Mouse (Mus musculus) cerebellum, postnatal 14 days (tissue): ENCODE measurements around the gene Nob1.

ENCODE experiments used
- DNase-seq, 2 experiments: peaks; one replicate each; pipeline ENCODE4 v3.0.0; 2021; ENCODE audit warnings: mixed read lengths in 2 of 2

The Nob1 gene

DNA sequence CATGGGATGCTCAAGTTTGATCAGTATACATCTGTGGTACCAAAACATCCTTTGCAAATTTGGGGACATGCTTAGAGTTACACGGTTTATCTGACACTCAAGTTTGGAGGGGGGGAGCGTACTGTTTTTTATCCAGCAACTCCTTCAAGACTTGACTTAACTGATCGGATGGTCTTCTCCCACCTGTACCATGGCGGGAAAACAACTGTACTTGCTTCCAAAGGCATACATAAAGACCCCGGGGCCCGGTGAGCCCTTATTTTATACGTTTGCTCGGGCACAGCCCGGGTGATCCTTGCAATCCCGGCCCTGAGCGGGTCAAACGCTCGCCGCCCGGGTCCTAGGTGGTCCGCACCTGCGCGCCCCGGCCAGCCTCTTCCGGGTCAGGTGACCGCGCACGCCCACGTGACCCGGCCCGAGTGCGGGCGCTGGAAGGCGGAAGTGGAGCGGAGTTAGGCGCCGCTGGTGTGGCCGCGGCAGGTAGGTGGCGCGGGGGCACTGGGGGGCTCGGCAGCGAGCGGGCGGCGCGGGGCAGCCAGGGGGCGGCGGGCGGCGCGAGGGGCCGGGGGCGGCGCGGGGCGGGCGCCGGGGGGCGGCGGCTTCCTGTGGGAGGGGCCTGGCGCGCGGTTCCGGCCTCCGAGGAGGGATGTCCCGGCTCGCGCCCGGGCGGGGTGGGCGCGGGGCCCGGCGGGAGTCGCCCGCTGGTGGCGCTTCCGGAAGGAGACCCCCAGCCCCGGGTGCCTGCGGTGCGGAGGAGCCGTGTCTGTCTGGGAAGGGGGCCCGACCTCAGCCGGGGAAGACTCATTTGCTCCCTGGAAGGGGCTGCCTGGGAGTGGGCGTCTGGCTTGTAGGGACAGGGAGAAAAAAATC is 11.3 kb upstream of the Nob1 start, which contains the start of gene Wwp2:
TSS of gene Wwp2 (plus strand) at position 404 of the 870 bp plus-strand sequence.
- peak; percentile 83 to 87 for DNase-seq

DNA sequence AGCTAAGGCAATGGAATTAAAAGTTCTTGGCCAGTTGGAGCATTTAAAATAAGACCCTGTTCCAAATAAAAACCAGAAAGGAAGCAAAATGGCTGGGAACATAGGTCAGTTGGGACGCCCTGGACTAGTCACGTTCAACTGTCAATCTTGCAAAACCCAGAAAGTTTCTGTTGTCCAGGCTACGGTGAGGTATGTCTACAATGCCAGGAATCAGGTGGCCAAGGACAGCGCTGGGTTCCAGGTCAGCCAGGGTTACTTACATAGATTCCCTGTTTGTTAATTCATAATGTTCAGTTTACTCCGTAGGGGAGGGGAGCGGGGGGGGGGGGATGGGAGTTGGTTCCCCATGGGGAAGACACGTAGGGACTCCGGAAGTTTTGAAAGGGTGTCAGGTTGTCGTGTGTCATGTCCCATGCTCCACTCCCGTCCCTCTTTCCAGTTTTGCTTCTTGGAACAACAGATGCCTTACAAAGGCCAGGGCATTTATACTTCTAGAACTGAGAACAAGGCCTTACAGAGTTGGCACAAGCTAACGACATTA is 10.6 kb upstream of the Nob1 start:
- DNase-seq = no peak

DNA sequence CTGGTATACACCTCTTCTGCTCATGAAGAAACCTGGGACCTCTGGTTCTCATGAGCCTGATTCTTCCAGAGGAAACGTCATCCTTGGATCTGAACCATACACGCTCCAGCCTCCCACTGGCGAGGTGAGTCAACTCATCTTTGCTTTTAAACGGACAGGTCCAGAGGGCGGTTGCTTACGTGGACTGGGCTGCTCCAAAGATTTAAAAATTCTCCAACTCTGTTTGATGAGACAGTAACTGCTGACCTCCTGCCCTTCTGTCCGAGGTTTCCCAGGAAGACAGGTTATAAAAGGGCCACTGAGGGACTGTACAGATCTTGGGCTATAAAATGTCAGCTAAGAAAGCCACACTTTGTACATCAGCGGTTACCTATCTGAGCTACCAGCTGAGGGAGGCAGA is 6.0 kb upstream of the Nob1 start:
- DNase-seq = no peak

GRCm38 (mm10) chr8:107425230-107425597 is 363 bp upstream of the Nob1 start:
- no peak for DNase-seq

GRCm38 (mm10) chr8:107424176-107424575 is 675 bp downstream of the Nob1 start:
- DNase-seq = no peak

DNA sequence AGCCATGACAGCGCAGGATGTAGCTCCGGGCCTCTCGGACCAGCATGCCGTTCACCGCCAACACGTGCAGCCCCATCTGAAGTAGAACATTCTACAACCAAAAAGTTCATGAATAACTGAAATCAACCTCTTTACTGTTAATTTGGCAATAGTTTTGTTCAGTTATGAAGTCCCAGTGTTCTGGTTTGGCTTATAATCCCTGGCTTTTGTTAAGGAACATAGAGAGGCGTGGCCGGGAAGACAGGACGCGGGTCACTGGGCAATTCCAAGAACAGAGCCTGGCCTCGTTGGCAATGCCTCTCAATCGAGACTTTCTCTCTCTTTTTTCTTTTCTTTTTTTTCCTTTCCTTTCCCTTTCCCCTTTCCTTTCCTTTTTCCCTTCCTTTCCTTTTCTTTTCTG is 7.8 kb downstream of the Nob1 start:
- no peak for DNase-seq

- DNase-seq = no peak
Observed at GRCm38 (mm10) chr8:107413881-107414280, 11.0 kb downstream of the Nob1 start.

DNA sequence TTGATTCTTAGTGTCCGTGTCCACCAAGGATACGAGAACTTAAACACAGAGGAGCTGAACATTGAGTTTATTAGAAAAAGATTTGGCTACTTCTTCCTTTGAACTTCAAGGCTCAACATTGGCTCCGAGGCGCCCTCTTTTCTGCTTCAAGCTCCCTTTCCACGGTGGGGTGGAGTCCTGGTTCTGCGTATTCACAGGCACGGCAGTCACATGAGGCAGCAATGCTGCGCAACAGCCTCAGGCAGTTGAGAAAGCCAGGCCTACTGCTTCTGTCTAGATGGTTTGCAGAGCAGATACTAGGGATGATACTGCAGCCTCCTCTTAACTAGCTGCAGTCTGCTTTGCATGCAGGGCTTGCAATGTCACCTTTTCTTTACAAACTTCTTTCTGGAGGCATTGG is 12.3 kb downstream of the Nob1 start:
- DNase-seq = no peak

DNA sequence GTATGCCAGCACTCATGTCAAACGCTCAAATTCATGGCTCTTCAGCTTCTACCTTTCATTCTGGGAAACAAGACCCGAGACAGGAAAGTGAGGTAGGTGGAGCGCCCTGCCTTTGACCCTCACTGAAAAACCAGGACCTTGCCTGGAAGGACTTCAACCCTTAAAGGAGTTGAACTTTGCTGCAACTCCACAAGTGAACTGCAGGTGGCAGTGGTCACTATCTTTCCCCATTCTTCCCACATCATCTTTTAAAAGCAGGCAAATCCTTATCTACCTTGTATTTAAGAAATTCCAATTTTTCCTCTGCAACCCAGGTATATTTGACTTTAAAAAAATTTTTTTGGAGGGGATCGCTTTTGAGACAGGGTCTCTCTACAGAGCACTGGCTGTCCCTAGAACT is 13.5 kb downstream of the Nob1 start:
- peak in 1 of 2 experiments; percentile 32 for DNase-seq

DNA sequence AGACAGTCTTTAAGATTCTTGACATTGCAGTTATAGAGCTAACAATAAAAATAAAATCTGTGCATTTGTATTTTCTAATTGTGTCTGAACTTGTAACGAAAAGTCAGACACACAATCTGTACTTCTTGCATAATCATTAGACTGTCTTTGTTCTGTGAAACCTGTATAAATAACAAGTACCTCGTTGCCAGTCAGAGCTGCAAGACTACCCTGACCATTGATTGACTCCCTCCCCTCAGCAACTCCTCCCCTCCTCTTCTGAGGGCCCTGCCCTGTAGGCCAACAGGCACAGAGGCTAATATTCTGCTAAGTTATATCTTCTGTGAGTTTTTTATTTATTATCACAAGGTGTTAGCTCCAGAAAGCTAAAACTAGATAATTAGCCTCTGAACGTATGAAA is 18.9 kb downstream of the Nob1 start:
- no peak for DNase-seq

- DNase-seq = no peak
Observed at GRCm38 (mm10) chr8:107404057-107404456, 20.8 kb downstream of the Nob1 start.

- peak; percentile 58 to 61 for DNase-seq
Observed at GRCm38 (mm10) chr8:107403038-107403781, 21.6 kb downstream of the Nob1 start, which contains the start of gene Nqo1. Gene Nqo1, minus strand, starts transcription at chr8:107403206.

DNA sequence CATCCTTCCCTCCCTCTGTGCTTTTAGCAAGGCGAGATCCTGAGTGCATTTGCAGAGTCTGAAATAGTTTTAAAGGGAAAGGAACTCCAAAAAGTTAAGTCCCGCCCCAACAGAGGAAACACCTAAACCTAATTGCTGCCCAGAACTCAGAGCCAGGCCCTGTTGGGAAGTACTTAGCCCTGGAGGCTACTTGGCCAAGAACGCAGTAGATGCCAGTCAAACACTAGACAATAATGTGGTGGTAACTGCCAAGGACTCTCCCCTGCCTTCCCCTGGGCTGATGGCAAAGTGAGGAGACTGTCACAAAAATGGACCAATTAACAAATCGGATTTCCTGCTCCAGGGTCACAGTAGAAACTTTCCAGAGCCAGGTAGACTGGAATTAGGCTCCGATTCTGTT is 23.0 kb downstream of the Nob1 start:
- DNase-seq = no peak

GRCm38 (mm10) chr8:107399495-107399894 is 25.4 kb downstream of the Nob1 start:
- DNase-seq = peak; percentile 83 to 86

DNA sequence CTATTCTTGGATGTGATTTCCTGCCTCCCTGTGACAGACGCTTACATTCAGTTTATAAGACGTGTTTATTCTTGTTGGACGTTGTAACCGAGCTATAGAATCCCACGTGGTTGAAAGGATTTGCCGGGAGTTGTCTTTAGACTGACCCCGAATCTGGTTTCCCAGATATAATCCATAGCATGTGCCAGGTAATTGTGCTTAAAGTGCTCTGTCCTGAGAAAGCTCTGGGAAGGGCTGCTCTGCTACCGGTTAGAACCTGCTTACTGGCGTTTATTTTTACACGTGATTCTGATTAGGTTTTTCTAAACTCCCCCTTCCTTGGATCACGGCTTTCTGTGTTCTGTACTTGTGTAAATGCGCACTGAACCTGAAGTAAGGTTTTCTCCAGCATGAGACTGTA is 27.2 kb downstream of the Nob1 start:
- no peak for DNase-seq

- peak; percentile 30 to 56 for DNase-seq
Observed at GRCm38 (mm10) chr8:107396106-107396670, 28.7 kb downstream of the Nob1 start.

GRCm38 (mm10) chr8:107395397-107395796 is 29.5 kb downstream of the Nob1 start:
- DNase-seq = no peak

GRCm38 (mm10) chr8:107391136-107391516 is 33.7 kb downstream of the Nob1 start:
- DNase-seq = no peak

GRCm38 (mm10) chr8:107390476-107391135 is 34.2 kb downstream of the Nob1 start:
- DNase-seq = no peak

- peak; percentile 90 to 96 for DNase-seq
Observed at GRCm38 (mm10) chr8:107389557-107389956, 35.3 kb downstream of the Nob1 start.

- peak; percentile 67 to 79 for DNase-seq
Observed at GRCm38 (mm10) chr8:107387861-107388260, 37.0 kb downstream of the Nob1 start.

DNA sequence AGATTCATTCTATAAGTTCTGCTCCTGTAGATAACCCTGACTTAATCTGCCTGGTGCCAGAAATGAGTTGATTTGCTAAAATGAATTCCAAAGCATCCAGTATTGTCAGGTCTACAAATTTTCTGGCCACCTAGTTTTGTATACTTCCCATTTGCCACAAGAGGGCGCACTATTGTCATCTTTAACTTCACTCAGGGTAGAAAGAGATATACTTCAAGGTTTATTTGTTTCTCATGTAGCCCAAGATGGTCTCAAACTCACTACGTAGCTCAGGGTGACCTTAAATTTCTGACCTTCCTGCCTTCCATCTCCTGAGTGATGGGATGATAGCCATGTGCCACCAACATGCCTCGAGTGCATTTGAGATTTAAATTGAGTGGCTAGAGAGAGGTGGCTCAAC is 38.2 kb downstream of the Nob1 start:
- peak; percentile 51 to 52 for DNase-seq

GRCm38 (mm10) chr8:107386171-107386570 is 38.7 kb downstream of the Nob1 start:
- no peak for DNase-seq
